Mouse (Mus musculus): Measurements from ENCODE around the gene Itpkc. TPM values are rescaled to one million over a fixed set of nuclear protein-coding genes. Genes with fewer than 3 reads are reported as not detected.

Gene Itpkc
- 10.2 and 10.7 TPM in 2 replicates for polyA plus RNA-seq (2016; fragmentation: Nextera tagmentation; extraction: Ambion mirVana)

DNA sequence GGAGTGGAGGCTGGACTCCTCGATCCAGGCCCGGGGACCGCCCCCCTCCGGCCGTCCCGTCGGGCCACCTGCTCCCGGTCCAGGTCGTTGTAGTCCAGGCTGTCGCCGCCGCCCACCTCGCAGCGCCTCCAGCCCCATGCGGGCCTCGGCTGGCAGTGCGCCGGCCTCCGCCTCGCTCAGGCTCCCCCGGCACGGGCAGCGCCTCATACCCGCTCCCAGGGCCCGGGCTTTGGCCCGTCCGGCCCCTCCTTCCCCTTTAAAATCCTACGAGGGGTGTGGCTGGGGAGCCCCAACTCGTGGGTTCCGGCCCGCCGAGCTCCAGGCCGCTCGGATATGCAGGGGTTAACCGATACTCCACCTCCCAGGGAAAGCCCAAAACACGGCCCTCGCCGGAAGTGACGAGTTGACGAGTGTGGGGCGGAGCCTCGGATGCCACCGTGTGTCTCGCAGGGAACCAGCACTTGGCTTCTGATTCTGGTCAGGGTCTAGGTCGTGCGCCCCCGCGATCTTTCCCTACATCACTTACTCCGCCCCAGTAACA lies at the start of gene Itpkc:
Gene Itpkc (minus strand): TSS at position 381 of the 541 bp plus-strand sequence.
- Histone ChIP-seq H3K4me2 (replicated peaks) (peak within 1 kb of the TSS; percentile 90), H3K9me3 (replicated peaks) (no peaks in the 10 kb centered on the region), H3K4me1 (peaks cover 51% of the 10 kb centered on the region), H3K4me3 (peak within 1 kb of the TSS; percentile 91), H3K27ac (peak within 1 kb of the TSS; percentile 89), H3K27me3 (no peaks in the 10 kb centered on the region), H3K9ac (peak within 1 kb of the TSS; percentile 87), H3K36me3 (no peaks in the 10 kb centered on the region)
- peak; percentile 74 for ATAC-seq (ENCODE audit: low FRiP score)
- WGBS: under 1% methylated on average over 48 of the region's 49 CpGs

GRCm38 (mm10) chr7:27277191-27277590 lies 48.7 kb upstream of the Itpkc start:
- Histone ChIP-seq H3K27ac (no peak overlapping the region), H3K36me3 (peaks cover 83% of the 10 kb centered on the region), H3K9me3 (replicated peaks) (no peaks in the 10 kb centered on the region), H3K4me2 (replicated peaks) (no peak overlapping the region), H3K4me3 (no peak overlapping the region), H3K4me1 (no peaks in the 10 kb centered on the region), H3K27me3 (no peaks in the 10 kb centered on the region), H3K9ac (no peak overlapping the region)
- ATAC-seq (ENCODE audit: low FRiP score): no peak
- WGBS: 94% methylated on average over 3 of the region's 3 CpGs

GRCm38 (mm10) chr7:27276021-27276420 lies 47.6 kb upstream of the Itpkc start:
- 68% methylated on average over 7 of the region's 7 CpGs for WGBS
- Histone ChIP-seq H3K9ac (no peak overlapping the region), H3K4me3 (no peak overlapping the region), H3K9me3 (replicated peaks) (no peaks in the 10 kb centered on the region), H3K4me1 (no peaks in the 10 kb centered on the region), H3K27ac (no peak overlapping the region), H3K36me3 (peaks cover 84% of the 10 kb centered on the region), H3K27me3 (no peaks in the 10 kb centered on the region), H3K4me2 (replicated peaks) (no peak overlapping the region)
- ATAC-seq (ENCODE audit: low FRiP score): no peak

GRCm38 (mm10) chr7:27274916-27275315 lies 46.5 kb upstream of the Itpkc start:
- Histone ChIP-seq H3K27ac (no peak overlapping the region), H3K4me2 (replicated peaks) (no peak overlapping the region), H3K36me3 (peaks cover 86% of the 10 kb centered on the region), H3K27me3 (no peaks in the 10 kb centered on the region), H3K9ac (no peak overlapping the region), H3K4me1 (no peaks in the 10 kb centered on the region), H3K9me3 (replicated peaks) (no peaks in the 10 kb centered on the region), H3K4me3 (no peak overlapping the region)
- no peak for ATAC-seq (ENCODE audit: low FRiP score)
- WGBS: 95% methylated on average over 4 of the region's 4 CpGs

GRCm38 (mm10) chr7:27273739-27274351 lies 45.4 kb upstream of the Itpkc start:
- WGBS: 55% methylated on average over 32 of the region's 32 CpGs
- no peak for ATAC-seq (ENCODE audit: low FRiP score)
- H3K36me3 ChIP-seq: peaks cover 86% of the 10 kb centered on the region
- no peaks in the 10 kb centered on the region for H3K27me3 ChIP-seq
- H3K4me2 ChIP-seq (replicated peaks): no peak overlapping the region
- no peak overlapping the region for H3K27ac ChIP-seq
- no peaks in the 10 kb centered on the region for H3K9me3 ChIP-seq (replicated peaks)
- no peak overlapping the region for H3K4me3 ChIP-seq
- no peaks in the 10 kb centered on the region for H3K4me1 ChIP-seq
- no peak overlapping the region for H3K9ac ChIP-seq

DNA sequence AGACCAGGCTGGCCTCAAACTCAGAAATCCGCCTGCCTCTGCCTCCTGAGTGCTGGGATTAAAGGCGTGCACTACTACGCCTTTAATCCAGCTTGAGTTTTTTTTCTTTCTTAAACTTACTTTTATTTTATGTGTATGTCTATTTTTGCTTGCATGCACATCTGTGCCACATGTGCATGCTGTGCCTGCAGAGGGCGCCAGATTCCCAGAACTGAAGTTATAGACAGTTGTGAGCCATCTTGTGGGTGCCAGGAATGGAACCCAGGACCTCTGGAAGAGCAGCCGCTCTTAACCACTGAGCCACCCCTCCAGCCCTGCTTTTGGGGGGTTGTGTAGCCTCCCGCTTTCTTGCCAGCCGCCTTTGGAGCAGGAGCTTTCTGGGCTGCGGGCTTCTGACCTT lies 43.0 kb upstream of the Itpkc start:
- no peak overlapping the region for H3K4me2 ChIP-seq (replicated peaks)
- no peak overlapping the region for H3K9ac ChIP-seq
- no peak overlapping the region for H3K27ac ChIP-seq
- H3K9me3 ChIP-seq (replicated peaks): no peaks in the 10 kb centered on the region; the same call in 1 of the 2 replicates
- H3K36me3 ChIP-seq: peaks cover 86% of the 10 kb centered on the region
- H3K27me3 ChIP-seq: no peaks in the 10 kb centered on the region
- H3K4me1 ChIP-seq: no peaks in the 10 kb centered on the region
- WGBS: 89% methylated on average over 8 of the region's 8 CpGs
- no peak for ATAC-seq (ENCODE audit: low FRiP score)
- no peak overlapping the region for H3K4me3 ChIP-seq

DNA sequence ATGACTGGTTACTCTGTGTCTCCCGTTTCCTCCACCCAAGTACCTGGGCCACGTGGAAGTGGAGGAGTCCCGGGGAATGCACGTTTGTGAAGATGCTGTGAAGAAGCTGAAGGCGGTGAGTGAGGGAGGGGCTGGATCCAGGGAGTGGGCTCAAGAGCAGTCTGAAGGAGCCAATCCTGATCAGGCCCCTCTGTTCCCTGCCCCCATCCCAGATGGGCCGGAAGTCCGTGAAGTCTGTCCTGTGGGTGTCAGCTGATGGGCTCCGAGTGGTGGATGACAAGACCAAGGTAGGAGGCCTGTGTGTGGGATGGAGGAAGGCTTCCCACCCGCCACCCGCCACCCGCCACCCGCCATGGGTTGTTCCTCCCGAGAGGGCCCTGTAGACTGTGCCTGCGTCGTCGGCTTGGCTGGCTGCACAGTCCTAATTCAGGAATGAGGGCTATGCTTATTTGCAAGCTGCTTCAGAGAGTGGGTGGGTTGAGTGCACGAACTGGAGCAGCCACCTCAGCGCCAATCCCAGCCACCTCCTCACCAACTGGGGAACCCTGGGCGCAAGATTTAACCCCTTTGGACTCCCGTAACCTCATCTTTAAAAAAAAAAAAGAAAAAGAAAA lies 38.2 kb upstream of the Itpkc start:
- ATAC-seq (ENCODE audit: low FRiP score): no peak
- H3K9ac ChIP-seq: no peak overlapping the region
- no peaks in the 10 kb centered on the region; the same call in 1 of the 2 replicates for H3K9me3 ChIP-seq (replicated peaks)
- H3K4me3 ChIP-seq: no peak overlapping the region
- WGBS: 76% methylated on average over 20 of the region's 20 CpGs
- H3K36me3 ChIP-seq: peaks cover 95% of the 10 kb centered on the region
- no peaks in the 10 kb centered on the region for H3K27me3 ChIP-seq
- H3K4me1 ChIP-seq: peaks cover 5% of the 10 kb centered on the region
- H3K27ac ChIP-seq: no peak overlapping the region
- no peak overlapping the region for H3K4me2 ChIP-seq (replicated peaks)

DNA sequence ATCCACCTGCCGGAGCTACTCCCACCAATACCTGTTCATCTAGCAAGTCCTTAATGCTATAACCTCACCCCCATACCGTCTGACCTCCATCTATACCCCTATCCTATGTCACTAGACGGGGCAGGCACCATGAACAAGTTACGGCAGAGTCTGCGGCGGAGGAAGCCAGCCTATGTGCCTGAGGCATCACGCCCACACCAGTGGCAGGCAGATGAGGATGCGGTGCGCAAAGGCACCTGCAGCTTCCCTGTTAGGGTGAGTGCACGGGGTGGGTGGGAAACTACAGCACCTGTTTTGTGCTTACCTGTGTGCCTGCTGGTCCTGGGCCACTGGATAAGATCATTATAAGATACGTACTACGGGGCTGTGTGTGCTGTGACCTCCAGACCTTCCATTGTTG lies 36.3 kb upstream of the Itpkc start:
- H3K36me3 ChIP-seq: peaks cover 77% of the 10 kb centered on the region
- ATAC-seq (ENCODE audit: low FRiP score): no peak
- H3K27ac ChIP-seq: no peak overlapping the region
- H3K4me1 ChIP-seq: peaks cover 24% of the 10 kb centered on the region
- no peaks in the 10 kb centered on the region; the same call in 1 of the 2 replicates for H3K9me3 ChIP-seq (replicated peaks)
- no peak overlapping the region for H3K4me3 ChIP-seq
- no peaks in the 10 kb centered on the region for H3K27me3 ChIP-seq
- H3K4me2 ChIP-seq (replicated peaks): no peak overlapping the region
- no peak overlapping the region for H3K9ac ChIP-seq
- WGBS: 91% methylated on average over 12 of the region's 12 CpGs

GRCm38 (mm10) chr7:27261888-27262287 lies 33.4 kb upstream of the Itpkc start:
- Histone ChIP-seq H3K9ac (no peak overlapping the region), H3K4me2 (replicated peaks) (0 out of 2 replicates have a peak overlapping the region, but pooled peaks have one; percentile 90), H3K9me3 (replicated peaks) (no peaks in the 10 kb centered on the region), H3K4me3 (no peak overlapping the region), H3K27me3 (no peaks in the 10 kb centered on the region), H3K4me1 (peaks cover 40% of the 10 kb centered on the region), H3K36me3 (peaks cover 49% of the 10 kb centered on the region), H3K27ac (no peak overlapping the region)
- ATAC-seq (ENCODE audit: low FRiP score): no peak
- 73% methylated on average over 6 of the region's 6 CpGs for WGBS

GRCm38 (mm10) chr7:27260856-27261255 lies 32.4 kb upstream of the Itpkc start:
- peaks cover 38% of the 10 kb centered on the region for H3K36me3 ChIP-seq
- H3K9ac ChIP-seq: 0 out of 2 replicates have a peak overlapping the region, but pooled peaks have one; percentile 96
- peak overlapping the region; percentile 90 for H3K4me3 ChIP-seq
- peak overlapping the region; percentile 90 for H3K4me2 ChIP-seq (replicated peaks)
- WGBS: 46% methylated on average over 7 of the region's 7 CpGs
- peaks cover 43% of the 10 kb centered on the region for H3K4me1 ChIP-seq
- no peaks in the 10 kb centered on the region for H3K9me3 ChIP-seq (replicated peaks)
- H3K27ac ChIP-seq: no peak overlapping the region; the same call in 1 of the 2 replicates
- ATAC-seq (ENCODE audit: low FRiP score): no peak
- no peaks in the 10 kb centered on the region for H3K27me3 ChIP-seq

- peak overlapping the region; percentile 96 for H3K9ac ChIP-seq
- H3K4me2 ChIP-seq (replicated peaks): peak overlapping the region; percentile 90
- H3K36me3 ChIP-seq: peaks cover 28% of the 10 kb centered on the region
- H3K27me3 ChIP-seq: no peaks in the 10 kb centered on the region
- 25% methylated on average over 5 of the region's 5 CpGs for WGBS
- H3K9me3 ChIP-seq (replicated peaks): no peaks in the 10 kb centered on the region
- H3K4me3 ChIP-seq: peak overlapping the region; percentile 90
- peaks cover 43% of the 10 kb centered on the region for H3K4me1 ChIP-seq
- peak overlapping the region; percentile 96 for H3K27ac ChIP-seq
- ATAC-seq (ENCODE audit: low FRiP score): no peak
These were observed 31.3 kb upstream of the Itpkc start for GRCm38 (mm10) chr7:27259771-27260170.

GRCm38 (mm10) chr7:27259271-27259721 lies 30.8 kb upstream of the Itpkc start:
- ATAC-seq (ENCODE audit: low FRiP score): no peak
- peak overlapping the region; percentile 90 for H3K4me2 ChIP-seq (replicated peaks)
- 2% methylated on average over 9 of the region's 9 CpGs for WGBS
- H3K36me3 ChIP-seq: peaks cover 25% of the 10 kb centered on the region
- H3K27ac ChIP-seq: peak overlapping the region; percentile 96
- no peaks in the 10 kb centered on the region for H3K27me3 ChIP-seq
- H3K4me3 ChIP-seq: peak overlapping the region; percentile 90
- peaks cover 43% of the 10 kb centered on the region for H3K4me1 ChIP-seq
- H3K9ac ChIP-seq: peak overlapping the region; percentile 96
- H3K9me3 ChIP-seq (replicated peaks): no peaks in the 10 kb centered on the region
